Mouse (Mus musculus) lung, adult 2 months (tissue): ENCODE measurements around the gene Inhbc.

Experiments
- CTCF ChIP-seq: fragments of 200-500 bp; IDR thresholded peaks from 2 replicates; pipeline ENCODE4 v1.5.1; 2011; ENCODE audit warnings: mild to moderate bottlenecking, low read length, control low read depth; ENCODE audit not compliant: insufficient read depth
- POLR2A ChIP-seq: fragments of 200-500 bp; IDR thresholded peaks from 2 replicates; pipeline ENCODE4 v1.6.1; 2011; ENCODE audit warnings: low read depth, mild to moderate bottlenecking, control low read depth, low read length, borderline replicate concordance; ENCODE audit errors: extremely low read depth

DNA sequence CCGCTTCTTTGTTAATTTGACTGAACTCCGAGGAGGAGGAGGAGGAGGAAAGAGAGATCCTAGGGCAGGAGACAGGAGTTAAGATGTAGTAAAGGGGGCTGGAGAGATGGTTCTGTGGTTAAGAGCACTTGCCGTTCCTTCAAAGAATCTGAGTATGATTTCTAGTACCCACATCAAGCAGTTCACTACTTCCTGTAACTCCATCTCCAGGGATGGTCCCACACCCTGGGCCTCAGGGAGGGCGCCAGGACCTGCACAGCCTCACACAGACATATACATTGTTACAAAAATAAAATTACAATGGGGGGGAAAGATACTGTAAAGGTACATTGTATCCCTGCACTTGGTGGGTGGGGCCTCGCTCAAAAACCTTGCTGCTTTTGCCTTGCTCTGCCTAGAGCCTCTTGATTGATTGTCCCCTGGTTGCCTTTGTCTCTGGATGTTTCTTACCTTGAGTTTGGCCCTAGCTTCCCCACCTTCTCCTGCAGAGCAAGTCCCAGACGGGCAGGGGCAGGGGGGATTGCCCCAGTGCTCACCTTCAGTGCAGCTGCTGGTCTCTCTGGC is 32.6 kb downstream of the Inhbc start:
- TF ChIP-seq CTCF (no peak), POLR2A (no peak)
